Mouse (Mus musculus) inflammation-experienced regulatory T-cells, adult 16 weeks (primary cell): ENCODE results near the gene Wdr70. TPM values are rescaled to one million over a fixed set of nuclear protein-coding genes. Genes with fewer than 3 reads are reported as not detected.

Source experiments
- polyA plus RNA-seq: library from polyadenylated mRNA; unstranded; fragments of 100-300 nt; shearing (Covaris generic); gene quantifications from one replicate; pipeline ENCODE4 v1.2.1, GENCODE M21; 2017

The Wdr70 gene
- 40.1 TPM for polyA plus RNA-seq

DNA sequence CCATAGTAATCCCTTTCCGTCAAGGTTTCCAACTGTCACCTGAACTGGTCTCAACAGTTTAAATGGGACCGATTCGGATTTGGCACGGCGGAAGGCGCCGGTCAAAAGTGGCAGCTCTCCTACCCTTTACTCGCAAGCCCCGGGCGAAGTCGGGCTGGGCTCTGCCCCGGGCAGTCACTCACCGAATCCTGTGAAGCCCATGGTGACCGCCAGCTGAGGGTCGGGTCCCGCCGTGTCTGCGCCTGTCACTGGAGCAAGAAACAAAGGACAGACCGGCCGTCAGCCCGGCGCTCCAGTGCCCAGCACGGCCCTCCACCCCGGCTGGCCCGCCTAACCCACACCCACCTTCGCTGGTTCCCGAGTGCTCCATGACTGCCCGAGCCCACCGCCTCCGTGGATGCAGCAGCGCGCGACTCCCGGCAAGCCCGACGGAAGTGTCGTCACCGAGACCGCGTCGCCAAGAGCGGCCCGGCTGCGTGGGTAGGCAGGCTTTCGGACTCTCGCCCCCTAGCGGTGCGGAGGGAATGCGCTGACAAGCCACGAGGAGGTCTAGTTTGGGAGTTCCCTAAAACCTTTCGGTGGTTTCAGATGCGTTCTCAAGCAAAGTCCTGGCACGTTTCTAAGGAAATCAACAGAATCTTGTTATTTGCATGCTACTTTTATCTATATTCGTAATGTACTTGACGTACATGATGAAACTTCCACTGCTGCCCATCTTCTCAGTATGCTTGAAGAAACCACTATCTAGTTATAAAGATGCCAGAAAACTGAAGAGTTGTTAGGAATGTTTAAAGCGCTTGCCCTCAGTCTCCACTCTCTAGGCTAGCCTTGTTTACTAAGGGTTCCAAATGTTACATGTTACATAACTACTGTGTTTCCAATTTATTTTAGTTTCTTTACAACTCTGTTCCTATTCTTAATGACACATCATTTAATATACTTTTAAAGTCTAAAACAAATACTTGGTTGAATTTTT lies at the start of gene Wdr70:
Wdr70 (minus strand) TSS at position 436 of the 976 bp plus-strand sequence.

DNA sequence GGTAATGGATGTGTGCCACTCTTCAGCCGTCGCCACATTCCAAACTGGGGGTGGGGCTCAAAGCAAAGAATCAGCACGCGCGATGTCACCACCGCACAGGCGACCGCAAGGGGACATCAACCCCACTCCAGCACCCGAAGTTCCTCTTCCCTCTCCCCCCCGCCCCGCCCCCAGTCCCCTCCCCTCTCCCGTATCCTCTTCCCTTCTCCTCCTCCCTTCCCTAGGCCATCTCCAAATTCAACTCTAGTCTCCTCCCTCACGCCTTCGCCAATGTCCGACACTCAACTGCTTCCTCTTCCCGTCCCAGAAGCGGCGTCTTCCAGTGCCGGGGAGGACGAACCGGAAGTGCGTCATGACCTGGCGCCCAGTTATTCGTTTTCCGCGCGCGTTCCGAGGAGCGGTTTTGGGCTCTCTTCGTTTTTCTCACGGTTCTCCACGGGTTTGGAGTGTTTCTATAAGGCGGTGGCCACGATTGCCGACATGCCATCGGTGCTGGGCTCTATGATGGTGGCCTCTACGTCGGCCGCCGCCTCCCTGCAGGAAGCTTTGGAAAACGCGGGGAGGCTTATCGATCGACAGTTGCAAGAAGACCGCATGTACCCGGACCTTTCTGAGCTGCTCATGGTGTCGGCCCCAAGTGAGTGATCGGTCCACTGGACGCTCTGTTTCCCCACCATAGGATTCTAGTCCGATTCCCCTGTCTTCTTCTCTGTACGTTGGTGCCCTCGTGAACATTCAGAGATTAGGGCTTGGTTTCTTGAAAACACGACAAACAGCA lies 10.1 kb upstream of the Wdr70 start, which contains the start of gene Nup155:
Nup155 (plus strand) TSS at position 308 of the 778 bp plus-strand sequence.

Other genes with a start within 250 kb of the Wdr70 start
- gene Nup155, start 10.1 kb upstream of the Wdr70 start, polyA plus RNA-seq: 20.8 TPM
- 12.0 TPM for gene Cplane1, start 69.9 kb upstream of the Wdr70 start, polyA plus RNA-seq